Comparison of ENCODE assay signal across 17 mouse cellular contexts in genomic region chr7:129964192-129964591, GRCm38 (mm10).
DNase-seq lines count a peak whose midpoint lies in the region; ATAC-seq and TF ChIP-seq lines count a peak whose summit lies in the region.
"Had no signal": no experiment of that assay in that cellular context is flagged by ENCODE, and none has a peak within 500 bp of the region (broad histone marks: within the 10 kb centered on the region; RNA-seq: fewer than 3 reads in every experiment).

No protein-coding gene starts in this region.

- H3K9me3 ChIP-seq in heart, embryonic 12.5 days (replicated peaks) = no peaks in the 10 kb centered on the region
- H3K9me3 ChIP-seq in heart, embryonic 11.5 days (replicated peaks; ENCODE audit: control insufficient read depth, low read length) = no peaks in the 10 kb centered on the region
- H3K9me3 ChIP-seq in kidney, postnatal 0 days (replicated peaks; ENCODE audit: low read length) = no peaks in the 10 kb centered on the region
- no peaks in the 10 kb centered on the region for H3K9me3 ChIP-seq in kidney, embryonic 14.5 days (ENCODE audit: control insufficient read depth, low read length)
- no peaks in the 10 kb centered on the region for H3K9me3 ChIP-seq in lung, embryonic 15.5 days
- H3K9me3 ChIP-seq in stomach, embryonic 16.5 days (replicated peaks; ENCODE audit: control insufficient read depth, low read length) = no peaks in the 10 kb centered on the region
- H3K9me3 ChIP-seq in forebrain, embryonic 11.5 days (ENCODE audit: control insufficient read depth, low read length) = no peaks in the 10 kb centered on the region
- no peaks in the 10 kb centered on the region for H3K9me3 ChIP-seq in midbrain, embryonic 15.5 days
- H3K9me3 ChIP-seq: forebrain, embryonic 15.5 days; hindbrain, embryonic 15.5 days; liver, embryonic 12.5 days had no signal

- WGBS in heart, embryonic 12.5 days = 12% methylated on average over 8 of the region's 8 CpGs
- 12% methylated on average over 8 of the region's 8 CpGs for WGBS in heart, embryonic 11.5 days (ENCODE audit: insufficient replicate concordance)
- WGBS in kidney, postnatal 0 days = 28% methylated on average over 8 of the region's 8 CpGs
- WGBS in kidney, embryonic 14.5 days = 37% methylated on average over 8 of the region's 8 CpGs
- WGBS in lung, embryonic 15.5 days = 6% methylated on average over 8 of the region's 8 CpGs
- WGBS in stomach, embryonic 16.5 days = 23% methylated on average over 8 of the region's 8 CpGs
- WGBS in forebrain, embryonic 11.5 days = 80% methylated on average over 8 of the region's 8 CpGs
- WGBS in midbrain, embryonic 15.5 days = 91% methylated on average over 8 of the region's 8 CpGs

- DNase-seq in kidney, postnatal 0 days (ENCODE audit: low spot score) = peak; percentile 36
- no peak for DNase-seq in forebrain, embryonic 11.5 days (ENCODE audit: low spot score)
- DNase-seq: cerebellum, postnatal 36 days; gastrocnemius, adult 2 months; kidney, adult 9 months; layer of hippocampus, adult 9-11 months had no signal

- H3K4me1 ChIP-seq in heart, embryonic 12.5 days (replicated peaks) = peaks cover 12% of the 10 kb centered on the region
- H3K4me1 ChIP-seq in heart, embryonic 11.5 days (ENCODE audit: control insufficient read depth, insufficient read depth, low read length) = peaks cover 9% of the 10 kb centered on the region; the same call in 1 of the 2 replicates
- H3K4me1 ChIP-seq in kidney, postnatal 0 days (replicated peaks; ENCODE audit: insufficient read depth, low read length) = no peaks in the 10 kb centered on the region
- peaks cover 9% of the 10 kb centered on the region; the same call in 1 of the 2 replicates for H3K4me1 ChIP-seq in kidney, embryonic 14.5 days (ENCODE audit: control insufficient read depth, insufficient read depth, low read length)
- H3K4me1 ChIP-seq in lung, embryonic 15.5 days = peaks cover 38% of the 10 kb centered on the region
- peaks cover 18% of the 10 kb centered on the region; the same call in 1 of the 2 replicates for H3K4me1 ChIP-seq in stomach, embryonic 16.5 days (ENCODE audit: control insufficient read depth, insufficient read depth, low read length)
- no peaks in the 10 kb centered on the region for H3K4me1 ChIP-seq in forebrain, embryonic 11.5 days (replicated peaks; ENCODE audit: control insufficient read depth, insufficient read depth, low read length)
- H3K4me1 ChIP-seq in midbrain, embryonic 15.5 days = no peaks in the 10 kb centered on the region; the same call in 1 of the 2 replicates
- H3K4me1 ChIP-seq: liver, embryonic 12.5 days had no signal

- H3K36me3 ChIP-seq in heart, embryonic 12.5 days = no peaks in the 10 kb centered on the region
- no peaks in the 10 kb centered on the region for H3K36me3 ChIP-seq in heart, embryonic 11.5 days (ENCODE audit: control insufficient read depth, insufficient read depth, low read length)
- H3K36me3 ChIP-seq in kidney, postnatal 0 days (ENCODE audit: insufficient read depth, low read length) = no peaks in the 10 kb centered on the region
- H3K36me3 ChIP-seq in kidney, embryonic 14.5 days (ENCODE audit: control insufficient read depth, insufficient read depth, low read length) = no peaks in the 10 kb centered on the region
- no peaks in the 10 kb centered on the region for H3K36me3 ChIP-seq in lung, embryonic 15.5 days
- H3K36me3 ChIP-seq in stomach, embryonic 16.5 days (ENCODE audit: control insufficient read depth, insufficient read depth, low read length) = no peaks in the 10 kb centered on the region
- no peaks in the 10 kb centered on the region for H3K36me3 ChIP-seq in forebrain, embryonic 11.5 days (ENCODE audit: control insufficient read depth, insufficient read depth, low read length)
- no peaks in the 10 kb centered on the region for H3K36me3 ChIP-seq in midbrain, embryonic 15.5 days (replicated peaks)
- H3K36me3 ChIP-seq: forebrain, embryonic 15.5 days; hindbrain, embryonic 15.5 days; liver, embryonic 12.5 days had no signal

- H3K4me3 ChIP-seq in heart, embryonic 12.5 days = no peak overlapping the region
- no peak overlapping the region for H3K4me3 ChIP-seq in heart, embryonic 11.5 days (ENCODE audit: low read depth, low read length)
- no peak overlapping the region for H3K4me3 ChIP-seq in kidney, postnatal 0 days (replicated peaks; ENCODE audit: low read depth, low read length)
- no peak overlapping the region for H3K4me3 ChIP-seq in kidney, embryonic 14.5 days (ENCODE audit: low read length)
- H3K4me3 ChIP-seq in lung, embryonic 15.5 days = no peak overlapping the region
- H3K4me3 ChIP-seq in stomach, embryonic 16.5 days (replicated peaks; ENCODE audit: low read length) = no peak overlapping the region
- H3K4me3 ChIP-seq in forebrain, embryonic 11.5 days (ENCODE audit: low read depth, low read length) = no peak overlapping the region
- H3K4me3 ChIP-seq in midbrain, embryonic 15.5 days = no peak overlapping the region
- H3K4me3 ChIP-seq: forebrain, embryonic 15.5 days; gastrocnemius, adult 2 months; hindbrain, embryonic 15.5 days; liver, embryonic 12.5 days had no signal

- peaks cover 5% of the 10 kb centered on the region; the same call in 1 of the 2 replicates for H3K27me3 ChIP-seq in heart, embryonic 12.5 days (replicated peaks)
- no peaks in the 10 kb centered on the region for H3K27me3 ChIP-seq in heart, embryonic 11.5 days (ENCODE audit: control insufficient read depth, insufficient read depth, low read length)
- no peaks in the 10 kb centered on the region for H3K27me3 ChIP-seq in kidney, postnatal 0 days (ENCODE audit: insufficient read depth, low read length)
- H3K27me3 ChIP-seq in kidney, embryonic 14.5 days (ENCODE audit: control insufficient read depth, insufficient read depth, low read length) = no peaks in the 10 kb centered on the region
- no peaks in the 10 kb centered on the region for H3K27me3 ChIP-seq in lung, embryonic 15.5 days
- H3K27me3 ChIP-seq in stomach, embryonic 16.5 days (ENCODE audit: control insufficient read depth, insufficient read depth, low read length) = no peaks in the 10 kb centered on the region
- H3K27me3 ChIP-seq in forebrain, embryonic 11.5 days (ENCODE audit: control insufficient read depth, insufficient read depth, low read length) = no peaks in the 10 kb centered on the region
- no peaks in the 10 kb centered on the region for H3K27me3 ChIP-seq in midbrain, embryonic 15.5 days (replicated peaks)
- H3K27me3 ChIP-seq: forebrain, embryonic 15.5 days; hindbrain, embryonic 15.5 days; liver, embryonic 12.5 days; Patski had no signal

- TF ChIP-seq CTCF in kidney, postnatal 0 days (IDR thresholded peaks at IDR 0.05; ENCODE audit: low read depth) = no peak

- H3K27ac ChIP-seq in heart, embryonic 12.5 days (ENCODE audit: poor library complexity, severe bottlenecking) = no peak overlapping the region
- no peak overlapping the region for H3K27ac ChIP-seq in heart, embryonic 11.5 days (ENCODE audit: low read depth, low read length)
- H3K27ac ChIP-seq in kidney, postnatal 0 days = no peak overlapping the region
- H3K27ac ChIP-seq in kidney, embryonic 14.5 days (ENCODE audit: low read depth, low read length) = no peak overlapping the region
- peak overlapping the region; percentile 61 for H3K27ac ChIP-seq in lung, embryonic 15.5 days
- peak overlapping the region; percentile 28 for H3K27ac ChIP-seq in stomach, embryonic 16.5 days (ENCODE audit: low read length)
- H3K27ac ChIP-seq in forebrain, embryonic 11.5 days (ENCODE audit: low read depth, low read length) = no peak overlapping the region
- H3K27ac ChIP-seq in midbrain, embryonic 15.5 days = no peak overlapping the region
- H3K27ac ChIP-seq: forebrain, embryonic 15.5 days; gastrocnemius, adult 2 months; hindbrain, embryonic 15.5 days had no signal

- H3K9ac ChIP-seq in heart, embryonic 12.5 days = no peak overlapping the region
- no peak overlapping the region for H3K9ac ChIP-seq in heart, embryonic 11.5 days (ENCODE audit: low read depth, low read length)
- H3K9ac ChIP-seq in kidney, postnatal 0 days (ENCODE audit: low read depth, low read length) = no peak overlapping the region
- H3K9ac ChIP-seq in kidney, embryonic 14.5 days (ENCODE audit: low read depth, low read length) = no peak overlapping the region
- no peak overlapping the region for H3K9ac ChIP-seq in lung, embryonic 15.5 days
- no peak overlapping the region for H3K9ac ChIP-seq in stomach, embryonic 16.5 days (ENCODE audit: low read length)
- H3K9ac ChIP-seq in forebrain, embryonic 11.5 days (ENCODE audit: low read length) = no peak overlapping the region
- no peak overlapping the region for H3K9ac ChIP-seq in midbrain, embryonic 15.5 days
- H3K9ac ChIP-seq: forebrain, embryonic 15.5 days; hindbrain, embryonic 15.5 days; liver, embryonic 12.5 days had no signal

- no peak overlapping the region for H3K4me2 ChIP-seq in heart, embryonic 12.5 days
- H3K4me2 ChIP-seq in heart, embryonic 11.5 days = no peak overlapping the region; the same call in 1 of the 2 replicates
- no peak overlapping the region for H3K4me2 ChIP-seq in kidney, postnatal 0 days (ENCODE audit: low read length)
- no peak overlapping the region for H3K4me2 ChIP-seq in kidney, embryonic 14.5 days (replicated peaks; ENCODE audit: low read depth, low read length)
- H3K4me2 ChIP-seq in lung, embryonic 15.5 days = no peak overlapping the region
- H3K4me2 ChIP-seq in stomach, embryonic 16.5 days (ENCODE audit: low read depth, low read length) = no peak overlapping the region
- no peak overlapping the region for H3K4me2 ChIP-seq in forebrain, embryonic 11.5 days (ENCODE audit: low read depth, low read length, severe bottlenecking)
- no peak overlapping the region for H3K4me2 ChIP-seq in midbrain, embryonic 15.5 days
- H3K4me2 ChIP-seq: forebrain, embryonic 15.5 days; hindbrain, embryonic 15.5 days; liver, embryonic 12.5 days had no signal

- ATAC-seq in heart, embryonic 12.5 days (ENCODE audit: insufficient number of reproducible peaks, low FRiP score) = 0 out of 2 replicates have a peak, but pooled peaks have one; percentile 15
- no peak for ATAC-seq in heart, embryonic 11.5 days (replicated peaks; ENCODE audit: insufficient number of reproducible peaks, low FRiP score, low TSS enrichment)
- no peak for ATAC-seq in kidney, postnatal 0 days (replicated peaks; ENCODE audit: low FRiP score, low read depth)
- no peak for ATAC-seq in kidney, embryonic 14.5 days (ENCODE audit: low FRiP score, low TSS enrichment)
- peak; percentile 81 for ATAC-seq in lung, embryonic 15.5 days (ENCODE audit: borderline replicate concordance, extremely low read depth, low FRiP score, low TSS enrichment)
- no peak; the same call in 1 of the 2 replicates for ATAC-seq in stomach, embryonic 16.5 days (ENCODE audit: insufficient read depth, low FRiP score)
- no peak for ATAC-seq in forebrain, embryonic 11.5 days (replicated peaks; ENCODE audit: low FRiP score)
- ATAC-seq in midbrain, embryonic 15.5 days (replicated peaks) = no peak
- ATAC-seq: forebrain, embryonic 15.5 days; liver, embryonic 12.5 days; midbrain, embryonic 16.5 days; Patski had no signal

Comparison
In these comparisons a context has a peak if more than half of its experiments do, and no peak if none do; other contexts are left out.
1. ATAC-seq: peak in heart, embryonic 12.5 days (single experiment) and lung, embryonic 15.5 days (single experiment); none in heart, embryonic 11.5 days (single experiment), kidney, postnatal 0 days (single experiment), kidney, embryonic 14.5 days (single experiment), stomach, embryonic 16.5 days (single experiment), forebrain, embryonic 11.5 days (single experiment) and midbrain, embryonic 15.5 days (single experiment).
2. H3K27ac ChIP-seq: peak in lung, embryonic 15.5 days (single experiment) and stomach, embryonic 16.5 days (single experiment); none in heart, embryonic 12.5 days (single experiment), heart, embryonic 11.5 days (single experiment), kidney, postnatal 0 days (single experiment), kidney, embryonic 14.5 days (single experiment), forebrain, embryonic 11.5 days (single experiment) and midbrain, embryonic 15.5 days (single experiment).